ENCODE assay signal across 13 mouse cellular contexts in the genomic region with DNA sequence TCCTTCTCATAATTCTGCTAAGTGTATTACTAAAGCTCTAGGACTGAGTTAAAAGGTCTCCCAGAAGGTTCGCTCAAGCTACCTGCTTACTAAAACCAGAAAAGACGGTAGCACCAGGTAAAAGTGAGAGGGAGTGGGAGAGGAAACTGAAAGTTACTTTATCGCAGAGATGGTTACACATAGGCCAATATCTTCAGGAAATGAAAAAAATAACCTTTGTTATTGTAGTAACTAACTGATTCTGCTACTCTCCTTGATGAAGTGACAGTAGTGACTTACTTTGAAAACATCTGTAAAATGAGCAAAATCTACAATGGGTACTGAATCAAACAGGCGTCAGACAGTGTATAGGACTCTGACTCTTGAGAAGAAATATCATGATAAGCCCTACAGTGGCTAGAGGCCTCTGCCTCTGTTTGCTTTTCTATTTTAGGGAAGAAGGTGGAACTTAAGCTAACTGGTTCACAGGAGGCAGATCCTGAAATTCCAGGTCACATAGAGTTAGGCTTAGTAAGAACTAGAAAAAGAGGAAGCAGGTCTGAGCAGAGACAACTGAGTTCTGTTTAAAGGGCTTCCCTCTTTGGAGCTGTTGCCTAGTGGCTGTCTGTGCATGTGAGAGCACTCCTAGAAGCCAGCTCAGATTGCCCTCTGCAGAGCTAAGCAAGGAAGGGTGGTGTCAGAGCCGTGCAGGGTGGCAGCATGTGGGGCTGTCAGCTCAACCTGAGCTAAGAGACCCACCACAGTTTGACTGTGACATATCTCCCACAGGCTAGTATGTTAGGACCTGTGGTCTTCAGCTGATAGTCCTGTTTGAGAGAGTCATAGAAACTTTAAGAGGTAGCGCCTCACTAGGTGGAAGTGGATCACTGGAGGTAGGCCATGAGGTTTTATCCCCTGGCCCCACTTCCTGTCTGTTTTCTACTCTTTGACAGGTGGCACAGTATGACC.
DNase-seq lines count a peak whose midpoint lies in the region; ATAC-seq and TF ChIP-seq lines count a peak whose summit lies in the region.
"Had no signal": no experiment of that assay in that cellular context is flagged by ENCODE, and none has a peak within 500 bp of the region (broad histone marks: within the 10 kb centered on the region; RNA-seq: fewer than 3 reads in every experiment).

No protein-coding gene starts in this region.

- no peaks in the 10 kb centered on the region for H3K36me3 ChIP-seq in heart, embryonic 11.5 days (ENCODE audit: control insufficient read depth, insufficient read depth, low read length)
- H3K36me3 ChIP-seq in liver, postnatal 0 days (replicated peaks; ENCODE audit: insufficient read depth, low read length) = no peaks in the 10 kb centered on the region
- H3K36me3 ChIP-seq in stomach, embryonic 14.5 days (ENCODE audit: control insufficient read depth, insufficient read depth, low read length) = no peaks in the 10 kb centered on the region

- TF ChIP-seq CTCF in liver, postnatal 0 days (IDR thresholded peaks at IDR 0.05; ENCODE audit: low read depth) = no peak

- no peak for DNase-seq in heart, postnatal 4 days
- DNase-seq in c-Kit-positive CD71-negative TER-119-negative erythroid progenitor cells, embryonic 14.5 days (ENCODE audit: low read depth) = peak; percentile 35
- DNase-seq in liver, postnatal 0 days = no peak
- no peak for DNase-seq in adrenal gland, adult 2 months
- no peak for DNase-seq in frontal cortex, postnatal 36 days (ENCODE audit: low spot score in 2 of 2)
- no peak for DNase-seq in layer of hippocampus, postnatal 25 days (ENCODE audit: extremely low spot score in 1 of 2, low spot score in 1 of 2)
- DNase-seq: cerebellum, adult 11-12 months; kidney, adult 18-20 months; right cerebral cortex, postnatal 25 days had no signal

- no peak overlapping the region for H3K9ac ChIP-seq in heart, embryonic 11.5 days (ENCODE audit: low read depth, low read length)
- H3K9ac ChIP-seq in liver, postnatal 0 days (replicated peaks) = no peak overlapping the region
- H3K9ac ChIP-seq in stomach, embryonic 14.5 days (replicated peaks; ENCODE audit: low read depth, low read length) = no peak overlapping the region

- TF ChIP-seq EP300 in liver, postnatal 0 days (IDR thresholded peaks at IDR 0.05; ENCODE audit: low read depth) = no peak

- no peaks in the 10 kb centered on the region for H3K9me3 ChIP-seq in heart, embryonic 11.5 days (replicated peaks; ENCODE audit: control insufficient read depth, low read length)
- H3K9me3 ChIP-seq in liver, postnatal 0 days (ENCODE audit: low read length) = no peaks in the 10 kb centered on the region
- H3K9me3 ChIP-seq in stomach, embryonic 14.5 days (ENCODE audit: control insufficient read depth, low read depth, low read length) = no peaks in the 10 kb centered on the region

- 0 out of 2 replicates have a peak overlapping the region, but pooled peaks have one; percentile 41 for H3K27ac ChIP-seq in heart, embryonic 11.5 days (ENCODE audit: low read depth, low read length)
- H3K27ac ChIP-seq in liver, postnatal 0 days (ENCODE audit: low read depth) = 0 out of 2 replicates have a peak overlapping the region, but pooled peaks have one; percentile 1
- peak overlapping the region; percentile 36; the same call in 1 of the 2 replicates for H3K27ac ChIP-seq in stomach, embryonic 14.5 days (ENCODE audit: low read length)

- 68% methylated on average over 6 of the region's 6 CpGs for WGBS in heart, embryonic 11.5 days (ENCODE audit: insufficient replicate concordance)
- WGBS in liver, postnatal 0 days (ENCODE audit: insufficient replicate concordance) = 42% methylated on average over 6 of the region's 6 CpGs
- WGBS in stomach, embryonic 14.5 days = 76% methylated on average over 6 of the region's 6 CpGs

- no peak for ATAC-seq in heart, embryonic 11.5 days (replicated peaks; ENCODE audit: insufficient number of reproducible peaks, low FRiP score, low TSS enrichment)
- peak; percentile 45; the same call in 1 of the 2 replicates for ATAC-seq in liver, postnatal 0 days
- ATAC-seq in stomach, embryonic 14.5 days (ENCODE audit: insufficient number of reproducible peaks, insufficient read depth, low FRiP score, low read depth) = no peak
- ATAC-seq: midbrain, embryonic 16.5 days had no signal

- H3K4me2 ChIP-seq in heart, embryonic 11.5 days = no peak overlapping the region
- H3K4me2 ChIP-seq in liver, postnatal 0 days (ENCODE audit: low read depth, low read length) = no peak overlapping the region
- no peak overlapping the region for H3K4me2 ChIP-seq in stomach, embryonic 14.5 days (replicated peaks; ENCODE audit: low read depth, low read length)

- no peak overlapping the region for H3K4me3 ChIP-seq in heart, embryonic 11.5 days (ENCODE audit: low read depth, low read length)
- no peak overlapping the region for H3K4me3 ChIP-seq in liver, postnatal 0 days (ENCODE audit: low read depth, low read length)
- no peak overlapping the region for H3K4me3 ChIP-seq in stomach, embryonic 14.5 days (ENCODE audit: low read depth, low read length)
- H3K4me3 ChIP-seq: erythroblast, embryonic 14.5 days had no signal

- no peaks in the 10 kb centered on the region for H3K27me3 ChIP-seq in heart, embryonic 11.5 days (ENCODE audit: control insufficient read depth, insufficient read depth, low read length)
- H3K27me3 ChIP-seq in liver, postnatal 0 days (ENCODE audit: insufficient read depth, low read length) = no peaks in the 10 kb centered on the region
- no peaks in the 10 kb centered on the region for H3K27me3 ChIP-seq in stomach, embryonic 14.5 days (ENCODE audit: control insufficient read depth, insufficient read depth, low read length)

- peaks cover 26% of the 10 kb centered on the region for H3K4me1 ChIP-seq in heart, embryonic 11.5 days (ENCODE audit: control insufficient read depth, insufficient read depth, low read length)
- H3K4me1 ChIP-seq in liver, postnatal 0 days (ENCODE audit: insufficient read depth) = peaks cover 27% of the 10 kb centered on the region
- H3K4me1 ChIP-seq in stomach, embryonic 14.5 days (ENCODE audit: control insufficient read depth, insufficient read depth, low read length) = no peaks in the 10 kb centered on the region; the same call in 1 of the 2 replicates
